Mouse (Mus musculus): Measurements from ENCODE around the gene Iqschfp. TPM values are rescaled to one million over a fixed set of nuclear protein-coding genes. Genes with fewer than 3 reads are reported as not detected.
A peak's percentile ranks its signal among the peaks of the same experiment; 100 is the strongest.

The Iqschfp gene
- polyA plus RNA-seq, 1 experiment from 2014 or later: not detected

DNA sequence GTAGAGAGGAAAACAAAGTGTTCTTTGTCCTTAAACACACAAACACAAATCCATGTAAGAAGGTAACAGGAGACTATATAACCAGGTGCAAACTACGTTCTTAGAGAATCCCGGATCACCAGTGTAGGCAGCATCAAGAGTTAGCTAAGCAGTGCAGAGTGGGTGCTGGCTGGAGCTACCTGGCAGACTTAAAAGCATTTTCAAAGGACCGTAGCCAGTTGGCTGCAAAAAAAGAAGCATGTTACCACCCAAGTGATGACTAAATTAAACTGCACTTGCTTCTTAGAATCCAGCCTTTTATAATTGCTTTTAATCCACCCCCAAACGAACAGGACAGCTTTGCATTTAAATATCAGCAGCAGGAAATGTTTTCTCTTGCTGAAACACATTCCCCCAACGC, 574.6 kb downstream of the Iqschfp start:
- Histone ChIP-seq H3K9ac (no peak overlapping the region), H3K4me1 (peaks cover 14% of the 10 kb centered on the region), H3K9me3 (no peaks in the 10 kb centered on the region), H3K36me3 (no peaks in the 10 kb centered on the region), H3K4me2 (no peak overlapping the region), H3K4me3 (no peak overlapping the region), H3K27ac (no peak overlapping the region), H3K27me3 (no peaks in the 10 kb centered on the region)
- WGBS: 26% methylated on average over 5 of the region's 5 CpGs
- no peak for ATAC-seq (ENCODE audit: insufficient number of reproducible peaks, insufficient read depth, low FRiP score, low TSS enrichment, low read depth)

DNA sequence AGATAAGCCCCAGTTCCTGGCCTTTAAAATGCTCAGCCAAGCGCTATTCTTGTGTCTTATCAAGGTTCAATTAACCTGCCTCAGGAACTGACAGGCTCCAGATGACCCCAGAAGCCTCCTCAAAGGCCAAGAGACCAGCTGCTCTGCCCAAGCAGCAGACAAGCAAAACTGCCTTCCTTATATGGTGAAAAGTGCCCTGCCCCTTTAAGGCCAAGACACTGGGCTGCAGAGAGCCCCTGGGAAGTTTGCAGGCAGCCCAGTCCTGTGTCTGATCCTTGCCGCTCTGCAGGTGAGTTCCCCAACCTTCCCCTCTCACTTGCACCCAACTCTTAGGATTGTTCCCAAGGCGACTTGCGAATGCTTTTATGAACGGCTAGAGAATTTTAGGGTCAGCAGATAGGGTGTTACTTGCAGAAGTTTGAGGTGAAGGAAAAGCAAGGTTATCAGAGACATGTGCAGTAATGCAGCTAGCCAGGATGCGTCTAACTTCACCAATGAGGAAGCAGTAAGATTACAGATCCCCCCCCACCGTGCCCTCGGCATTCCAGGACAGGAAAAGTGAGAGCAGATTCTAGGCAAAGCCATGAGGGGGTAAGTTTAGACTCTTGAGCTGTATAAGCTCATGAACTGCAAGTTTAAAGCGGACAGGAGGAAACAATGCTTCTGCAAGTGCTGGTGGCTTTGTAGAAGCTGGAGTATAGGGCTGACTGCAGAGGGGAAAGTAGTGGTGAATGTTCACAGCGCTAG, 576.1 kb downstream of the Iqschfp start:
- no peak overlapping the region for H3K27ac ChIP-seq
- H3K9me3 ChIP-seq: no peaks in the 10 kb centered on the region
- no peaks in the 10 kb centered on the region for H3K27me3 ChIP-seq
- ATAC-seq (ENCODE audit: insufficient number of reproducible peaks, insufficient read depth, low FRiP score, low TSS enrichment, low read depth): no peak
- H3K4me3 ChIP-seq: peak overlapping the region; percentile 26
- peak overlapping the region; percentile 53 for H3K4me2 ChIP-seq
- WGBS: 3% methylated on average over 10 of the region's 10 CpGs
- peak overlapping the region; percentile 51; the same call in 1 of the 2 replicates for H3K9ac ChIP-seq
- H3K4me1 ChIP-seq: peaks cover 14% of the 10 kb centered on the region
- H3K36me3 ChIP-seq: no peaks in the 10 kb centered on the region

DNA sequence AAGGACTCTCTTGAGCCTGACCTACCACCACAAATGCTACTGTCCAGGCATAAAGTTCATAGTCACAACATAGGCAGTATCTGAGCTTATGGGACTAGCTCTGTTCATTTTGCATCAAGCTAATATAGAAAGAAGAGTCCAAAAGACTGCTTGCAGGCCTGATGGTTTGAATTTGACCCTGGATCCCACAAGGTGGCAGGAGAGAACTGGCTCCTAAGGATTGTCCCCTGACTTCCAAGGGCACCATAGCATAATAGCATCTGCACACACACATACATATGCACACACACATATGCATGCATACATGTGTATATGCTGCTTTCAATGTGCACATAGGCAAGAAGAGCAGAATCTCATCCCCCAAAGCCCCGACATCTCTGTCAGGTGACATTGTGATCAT, 577.6 kb downstream of the Iqschfp start:
- H3K27ac ChIP-seq: no peak overlapping the region
- H3K4me1 ChIP-seq: peaks cover 14% of the 10 kb centered on the region
- no peak overlapping the region for H3K9ac ChIP-seq
- WGBS: 88% methylated on average over 1 of the region's 1 CpGs
- H3K9me3 ChIP-seq: no peaks in the 10 kb centered on the region
- ATAC-seq (ENCODE audit: insufficient number of reproducible peaks, insufficient read depth, low FRiP score, low TSS enrichment, low read depth): no peak
- no peaks in the 10 kb centered on the region for H3K36me3 ChIP-seq
- no peak overlapping the region for H3K4me2 ChIP-seq
- H3K4me3 ChIP-seq: no peak overlapping the region
- H3K27me3 ChIP-seq: no peaks in the 10 kb centered on the region

DNA sequence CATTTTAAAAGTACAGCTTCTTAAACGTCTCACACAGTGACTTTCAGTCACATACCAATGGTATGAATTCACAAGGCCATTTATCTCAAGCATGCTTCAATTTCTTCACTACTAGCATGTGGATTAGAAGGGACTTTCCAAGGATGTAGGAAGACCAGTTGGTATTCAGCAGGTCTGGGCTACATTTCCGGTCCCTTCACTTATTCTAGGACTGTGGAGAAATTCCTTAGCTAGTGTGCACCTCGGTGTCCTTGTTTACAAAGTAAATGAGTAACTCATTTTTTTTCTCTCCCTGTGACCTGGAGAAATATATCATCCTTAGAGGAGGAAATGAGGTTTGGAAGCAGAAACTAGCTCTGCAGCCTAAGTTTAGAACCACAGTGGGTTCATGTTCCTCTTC, 578.0 kb downstream of the Iqschfp start:
- no peak overlapping the region for H3K27ac ChIP-seq
- H3K36me3 ChIP-seq: no peaks in the 10 kb centered on the region
- no peak overlapping the region for H3K4me3 ChIP-seq
- 55% methylated on average over 3 of the region's 3 CpGs for WGBS
- no peaks in the 10 kb centered on the region for H3K27me3 ChIP-seq
- H3K9me3 ChIP-seq: no peaks in the 10 kb centered on the region
- peaks cover 14% of the 10 kb centered on the region for H3K4me1 ChIP-seq
- no peak overlapping the region for H3K9ac ChIP-seq
- no peak overlapping the region for H3K4me2 ChIP-seq
- ATAC-seq (ENCODE audit: insufficient number of reproducible peaks, insufficient read depth, low FRiP score, low TSS enrichment, low read depth): no peak

DNA sequence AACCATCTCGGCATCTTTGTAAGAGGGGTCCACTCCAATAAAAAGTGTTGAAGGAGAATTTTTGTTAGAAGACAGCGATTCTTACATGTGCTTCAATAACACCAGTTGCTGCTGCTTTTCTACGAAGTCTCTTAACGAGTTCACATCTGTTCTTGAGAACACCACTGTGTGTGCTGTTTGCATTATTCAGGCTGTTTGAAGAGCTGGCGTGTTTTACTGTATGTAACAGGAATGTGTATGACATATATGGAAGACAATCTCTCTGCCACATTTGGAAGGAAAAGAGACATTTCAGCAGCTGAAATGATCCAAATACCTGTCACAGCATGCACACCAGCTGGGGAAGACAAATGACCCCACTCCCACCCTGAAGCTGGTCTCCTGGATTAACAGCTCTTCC, 578.6 kb downstream of the Iqschfp start:
- no peak overlapping the region for H3K4me2 ChIP-seq
- no peak overlapping the region for H3K9ac ChIP-seq
- WGBS: 66% methylated on average over 5 of the region's 5 CpGs
- H3K27ac ChIP-seq: no peak overlapping the region
- H3K27me3 ChIP-seq: no peaks in the 10 kb centered on the region
- H3K9me3 ChIP-seq: no peaks in the 10 kb centered on the region
- ATAC-seq (ENCODE audit: insufficient number of reproducible peaks, insufficient read depth, low FRiP score, low TSS enrichment, low read depth): no peak
- peaks cover 14% of the 10 kb centered on the region for H3K4me1 ChIP-seq
- H3K4me3 ChIP-seq: no peak overlapping the region
- no peaks in the 10 kb centered on the region for H3K36me3 ChIP-seq

DNA sequence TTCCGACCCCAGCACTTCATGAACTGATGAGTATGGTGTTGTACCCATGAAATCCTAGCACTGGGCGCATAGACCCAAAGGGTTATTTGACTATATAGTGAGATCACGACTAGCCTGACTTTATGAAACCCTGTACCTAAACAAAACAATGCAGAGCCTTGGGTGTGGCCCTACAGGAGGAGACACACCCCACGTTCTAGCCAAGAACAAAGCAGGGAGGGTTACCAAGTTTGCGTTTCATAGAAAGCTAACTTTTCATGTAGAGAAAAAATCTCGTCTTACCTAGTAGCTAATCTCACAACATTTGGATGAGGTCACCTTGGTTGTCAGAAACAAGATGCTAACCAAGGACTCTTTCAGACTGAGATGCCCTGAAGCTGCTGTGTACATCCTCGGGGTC, 584.3 kb downstream of the Iqschfp start:
- no peak for ATAC-seq (ENCODE audit: insufficient number of reproducible peaks, insufficient read depth, low FRiP score, low TSS enrichment, low read depth)
- H3K27ac ChIP-seq: no peak overlapping the region
- H3K4me3 ChIP-seq: no peak overlapping the region
- no peaks in the 10 kb centered on the region for H3K27me3 ChIP-seq
- H3K4me1 ChIP-seq: no peaks in the 10 kb centered on the region
- WGBS: 83% methylated on average over 7 of the region's 7 CpGs
- no peak overlapping the region for H3K4me2 ChIP-seq
- H3K9ac ChIP-seq: no peak overlapping the region
- H3K36me3 ChIP-seq: no peaks in the 10 kb centered on the region
- H3K9me3 ChIP-seq: no peaks in the 10 kb centered on the region

DNA sequence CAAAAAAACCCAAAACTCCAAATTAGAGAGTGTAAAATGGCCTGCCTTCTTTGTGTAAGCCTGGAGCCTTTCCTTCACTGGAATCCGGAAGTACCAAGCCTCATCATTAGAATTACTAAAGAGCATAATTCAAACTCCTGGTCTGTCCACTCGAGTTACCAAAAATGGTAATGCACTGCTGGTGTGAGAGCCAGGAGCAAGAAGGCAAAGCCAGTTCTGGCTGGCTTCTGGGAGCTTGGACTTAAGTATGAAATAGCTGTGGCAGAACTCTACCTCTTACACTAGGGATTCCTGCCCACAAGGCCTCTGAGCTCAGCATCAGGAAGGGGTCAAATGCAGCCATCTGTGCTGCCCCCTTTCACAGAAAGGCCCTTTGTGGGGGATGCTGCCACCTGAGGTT, 585.4 kb downstream of the Iqschfp start:
- Histone ChIP-seq H3K4me3 (no peak overlapping the region), H3K27me3 (no peaks in the 10 kb centered on the region), H3K27ac (no peak overlapping the region), H3K9ac (no peak overlapping the region), H3K9me3 (no peaks in the 10 kb centered on the region), H3K4me2 (no peak overlapping the region), H3K4me1 (no peaks in the 10 kb centered on the region), H3K36me3 (no peaks in the 10 kb centered on the region)
- 40% methylated on average over 2 of the region's 2 CpGs for WGBS
- ATAC-seq (ENCODE audit: insufficient number of reproducible peaks, insufficient read depth, low FRiP score, low TSS enrichment, low read depth): no peak

DNA sequence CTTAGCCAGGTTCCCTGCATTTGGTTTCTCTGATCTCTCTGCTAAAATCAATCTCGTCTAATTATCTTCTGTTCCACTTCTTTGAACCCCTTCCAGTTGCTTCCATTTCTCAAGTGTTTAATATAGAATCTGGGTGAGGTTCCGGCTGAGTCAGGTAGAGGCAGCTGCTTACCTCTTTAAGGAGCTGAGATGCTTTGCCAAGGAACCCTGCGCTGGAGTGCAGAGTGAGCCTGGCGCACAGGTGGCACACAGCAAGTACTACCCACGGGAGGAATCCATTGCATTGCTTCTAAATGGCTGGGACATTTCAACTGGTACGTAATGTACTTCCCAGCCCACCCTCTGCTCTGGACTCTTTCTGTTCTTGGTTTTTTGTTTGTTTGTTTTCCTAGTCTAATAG, 587.2 kb downstream of the Iqschfp start:
- Histone ChIP-seq H3K9ac (no peak overlapping the region), H3K4me1 (no peaks in the 10 kb centered on the region), H3K27ac (no peak overlapping the region), H3K4me2 (no peak overlapping the region), H3K9me3 (no peaks in the 10 kb centered on the region), H3K36me3 (no peaks in the 10 kb centered on the region), H3K4me3 (no peak overlapping the region), H3K27me3 (no peaks in the 10 kb centered on the region)
- ATAC-seq (ENCODE audit: insufficient number of reproducible peaks, insufficient read depth, low FRiP score, low TSS enrichment, low read depth): no peak
- 88% methylated on average over 6 of the region's 6 CpGs for WGBS

DNA sequence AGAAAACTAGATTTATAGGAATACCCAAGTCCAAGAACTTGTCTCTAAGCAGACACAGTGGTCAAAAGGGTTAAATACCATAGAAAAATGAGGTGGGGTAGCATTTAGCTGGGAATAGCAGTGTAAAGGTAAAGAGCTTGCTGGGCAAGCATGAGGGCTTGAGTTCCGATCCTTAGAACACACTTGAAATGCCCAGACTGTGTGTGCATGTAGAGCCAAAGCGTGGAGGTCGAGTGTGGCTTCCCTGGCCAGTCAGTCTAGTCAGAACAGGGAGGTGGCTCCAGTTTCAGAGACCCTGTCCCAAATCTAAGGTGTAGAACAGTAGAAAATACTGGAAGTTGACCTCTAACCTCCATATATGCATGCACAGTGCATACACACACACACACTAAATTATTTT, 591.5 kb downstream of the Iqschfp start:
- H3K4me3 ChIP-seq: no peak overlapping the region
- H3K36me3 ChIP-seq: no peaks in the 10 kb centered on the region
- WGBS: 81% methylated on average over 3 of the region's 3 CpGs
- ATAC-seq (ENCODE audit: insufficient number of reproducible peaks, insufficient read depth, low FRiP score, low TSS enrichment, low read depth): no peak
- no peaks in the 10 kb centered on the region for H3K9me3 ChIP-seq
- no peak overlapping the region for H3K9ac ChIP-seq
- H3K27me3 ChIP-seq: no peaks in the 10 kb centered on the region
- no peak overlapping the region for H3K4me2 ChIP-seq
- peaks cover 6% of the 10 kb centered on the region; the same call in 1 of the 2 replicates for H3K4me1 ChIP-seq
- H3K27ac ChIP-seq: no peak overlapping the region

DNA sequence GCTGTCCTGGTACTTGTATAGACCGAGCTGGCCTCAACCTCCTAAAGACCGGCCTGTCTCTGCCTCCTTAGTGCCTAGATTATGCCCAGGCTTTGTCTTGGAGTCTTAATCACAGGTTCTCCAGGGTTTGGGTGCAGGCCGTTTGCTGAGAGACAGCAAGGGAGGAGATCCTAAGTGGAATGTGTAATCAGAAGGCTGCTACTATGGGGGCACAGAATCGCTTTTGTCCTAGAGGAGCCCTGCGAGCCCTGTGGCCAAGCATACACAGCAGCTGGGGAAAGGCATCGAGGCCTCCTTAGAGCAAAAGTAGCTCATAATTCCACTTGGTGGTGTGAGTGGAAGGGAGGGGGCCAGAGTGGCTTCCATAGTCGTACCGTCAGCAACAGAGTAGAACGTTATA, 592.0 kb downstream of the Iqschfp start:
- no peaks in the 10 kb centered on the region for H3K36me3 ChIP-seq
- no peaks in the 10 kb centered on the region for H3K27me3 ChIP-seq
- H3K4me3 ChIP-seq: no peak overlapping the region
- H3K9ac ChIP-seq: no peak overlapping the region
- H3K4me1 ChIP-seq: peaks cover 6% of the 10 kb centered on the region; the same call in 1 of the 2 replicates
- 83% methylated on average over 9 of the region's 9 CpGs for WGBS
- H3K27ac ChIP-seq: no peak overlapping the region
- ATAC-seq (ENCODE audit: insufficient number of reproducible peaks, insufficient read depth, low FRiP score, low TSS enrichment, low read depth): no peak
- H3K4me2 ChIP-seq: no peak overlapping the region
- no peaks in the 10 kb centered on the region for H3K9me3 ChIP-seq

DNA sequence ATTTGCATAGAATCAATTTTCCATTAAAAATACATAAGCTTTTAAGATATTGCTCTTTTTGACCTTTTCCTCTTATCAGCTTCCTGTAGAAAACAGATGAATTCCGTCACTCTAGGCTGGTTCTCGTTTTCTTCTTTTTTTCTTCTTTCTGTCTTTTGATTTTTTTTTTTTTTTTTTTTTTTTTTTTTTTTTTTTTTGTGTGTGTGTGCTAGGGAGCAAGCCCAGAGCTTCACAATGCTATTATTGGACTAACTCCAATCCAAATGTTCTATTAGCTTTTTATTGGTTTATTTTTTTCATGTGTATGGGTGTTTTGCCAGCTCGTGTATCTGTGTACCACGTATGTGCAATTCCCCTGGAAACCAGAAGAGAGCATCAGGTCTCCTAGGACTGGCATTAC, 592.5 kb downstream of the Iqschfp start:
- Histone ChIP-seq H3K27me3 (no peaks in the 10 kb centered on the region), H3K9me3 (no peaks in the 10 kb centered on the region), H3K9ac (no peak overlapping the region), H3K4me2 (no peak overlapping the region), H3K27ac (no peak overlapping the region), H3K4me3 (no peak overlapping the region), H3K4me1 (peaks cover 6% of the 10 kb centered on the region; the same call in 1 of the 2 replicates), H3K36me3 (no peaks in the 10 kb centered on the region)
- WGBS: 68% methylated on average over 4 of the region's 4 CpGs
- no peak for ATAC-seq (ENCODE audit: insufficient number of reproducible peaks, insufficient read depth, low FRiP score, low TSS enrichment, low read depth)

DNA sequence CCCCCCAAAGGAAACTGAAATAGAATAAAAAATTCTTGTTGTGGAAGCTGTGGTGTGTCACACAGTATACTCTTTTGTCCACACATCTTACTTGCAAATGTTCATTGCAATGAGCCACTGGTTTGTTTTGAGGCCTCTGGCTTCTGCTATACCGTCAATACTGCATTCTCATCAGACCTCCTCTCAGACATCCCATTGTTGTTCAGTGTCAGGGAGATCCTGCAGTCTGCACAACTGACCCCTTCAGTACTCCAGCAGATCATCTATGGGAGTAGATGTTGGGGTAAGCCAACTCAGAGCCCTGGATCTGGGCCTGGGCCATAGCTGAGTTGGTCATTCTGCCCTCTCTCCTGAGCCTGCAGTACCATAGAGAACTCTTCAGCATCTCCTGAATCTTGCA, 595.6 kb downstream of the Iqschfp start:
- ATAC-seq (ENCODE audit: insufficient number of reproducible peaks, insufficient read depth, low FRiP score, low TSS enrichment, low read depth): no peak
- Histone ChIP-seq H3K4me2 (no peak overlapping the region), H3K4me1 (peaks cover 19% of the 10 kb centered on the region), H3K36me3 (no peaks in the 10 kb centered on the region), H3K27me3 (no peaks in the 10 kb centered on the region), H3K9ac (no peak overlapping the region), H3K9me3 (no peaks in the 10 kb centered on the region), H3K27ac (no peak overlapping the region), H3K4me3 (no peak overlapping the region)
- 65% methylated on average over 1 of the region's 1 CpGs for WGBS

Data from embryonic facial prominence, embryonic 13.5 days (tissue).